Mouse (Mus musculus) left cerebral cortex, adult 2 months (tissue): ENCODE results near the gene 2010300C02Rik. TPM values are rescaled to one million over a fixed set of nuclear protein-coding genes. Genes with fewer than 3 reads are reported as not detected.

Experiments
- DNase-seq, 2 experiments: peaks; one replicate each; pipeline ENCODE4 v3.0.0; 2021 to 2022; ENCODE audit warnings: low spot score in 2 of 2, mixed read lengths in 1 of 2; ENCODE audit errors: extremely low spot score in 1 of 2
- H3K27ac ChIP-seq: fragments of 200-600 bp; 2 replicates; pipeline ENCODE4 v1.8.1; 2022
- H3K4me3 ChIP-seq: fragments of 200-600 bp; 2 replicates; pipeline ENCODE4 v1.8.1; 2022
- CTCF ChIP-seq: fragments of 200-600 bp; IDR thresholded peaks from 2 replicates; pipeline ENCODE4 v1.8.1; 2022; ENCODE audit warnings: antibody characterized with exemption, mild to moderate bottlenecking, moderate library complexity
- intact Hi-C: fragments of 180-260 bp; cut with DNase I; formaldehyde crosslinking; loops from one replicate; pipeline ENCODE4 v1.15.1; 2025
- total RNA-seq, 2 experiments: library from RNA; stranded (reverse); gene quantifications; 2 replicates each; pipeline ENCODE4 v1.2.3; 2021

The 2010300C02Rik gene
- total RNA-seq, 2 experiments from 2014 or later, result 282 to 283 TPM

DNA sequence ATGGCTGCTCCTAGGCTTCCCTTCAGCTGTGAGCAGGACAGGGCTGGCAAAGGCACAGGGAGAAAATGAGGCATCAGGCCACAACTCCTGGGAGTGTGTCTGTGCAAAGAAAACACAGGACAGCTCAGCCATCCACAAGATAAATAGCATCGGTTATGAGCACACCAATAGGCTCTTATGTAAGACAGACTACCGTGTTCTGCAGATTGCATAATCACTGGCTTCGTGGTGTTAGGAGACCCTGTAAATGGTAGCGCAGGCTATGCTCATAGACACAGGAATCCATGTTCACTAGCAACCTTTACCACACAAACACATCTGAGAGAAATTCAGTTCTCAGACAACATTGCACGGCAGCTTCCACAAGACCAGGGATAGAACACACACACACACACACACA lies 56.3 kb downstream of the 2010300C02Rik start:
- TF ChIP-seq CTCF, result no peak
- no peak for DNase-seq
- H3K4me3 ChIP-seq, result no peak overlapping the region
- peak overlapping the region; percentile 28; the same call in 1 of the 2 replicates for H3K27ac ChIP-seq
- intact Hi-C loops, result no loop called here

GRCm38 (mm10) chr1:37656017-37656416 lies 63.9 kb downstream of the 2010300C02Rik start:
- intact Hi-C loops, result no loop called here
- no peak for DNase-seq
- no peak for TF ChIP-seq CTCF
- Histone ChIP-seq H3K4me3 (no peak overlapping the region), H3K27ac (no peak overlapping the region)

GRCm38 (mm10) chr1:37653992-37654391 lies 65.9 kb downstream of the 2010300C02Rik start:
- no peak for DNase-seq
- Histone ChIP-seq H3K27ac (no peak overlapping the region), H3K4me3 (no peak overlapping the region)
- peak; percentile 41 for TF ChIP-seq CTCF
- intact Hi-C loops, result no loop called here

DNA sequence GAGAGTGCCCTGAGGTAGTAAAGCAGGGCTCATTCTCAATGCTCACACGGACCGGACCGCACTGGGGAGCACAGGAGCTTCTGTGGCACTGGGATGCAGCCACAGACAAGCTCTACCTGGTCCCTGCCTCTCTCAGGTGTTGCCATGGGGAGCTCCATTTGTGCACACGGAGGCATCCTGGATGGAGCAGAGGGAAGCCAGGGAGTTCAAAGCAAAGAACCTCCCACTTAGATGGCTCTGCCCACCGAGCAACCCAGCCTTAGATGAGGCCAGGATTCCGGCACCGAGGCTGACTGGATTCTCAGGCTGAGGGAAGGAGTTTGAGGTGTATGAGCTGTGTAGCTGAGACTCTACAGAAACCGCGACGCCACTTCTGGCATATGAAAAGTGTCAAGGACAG lies 72.8 kb downstream of the 2010300C02Rik start:
- intact Hi-C loops, result no loop called here
- H3K4me3 ChIP-seq, result no peak overlapping the region
- no peak overlapping the region for H3K27ac ChIP-seq
- TF ChIP-seq CTCF, result no peak
- DNase-seq, result no peak

DNA sequence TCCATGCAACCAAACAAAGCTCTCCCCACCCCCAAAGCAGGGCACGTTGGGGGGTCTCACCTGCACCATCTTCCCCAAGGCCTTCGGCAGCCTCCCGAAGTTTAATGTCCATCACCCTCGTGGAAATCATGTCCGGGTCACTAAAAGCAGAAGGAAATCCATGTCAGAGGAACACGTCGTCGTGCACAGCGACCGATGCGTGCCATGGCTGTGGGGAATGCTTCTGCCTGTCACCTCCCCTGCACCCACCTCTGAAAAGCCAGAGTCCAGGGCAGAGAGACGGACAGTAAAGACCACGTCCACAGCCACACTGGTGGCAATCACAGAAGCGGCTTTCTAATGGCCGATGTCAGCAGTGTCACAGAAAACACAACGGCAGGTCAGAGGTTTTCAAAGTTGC lies 75.4 kb downstream of the 2010300C02Rik start:
- DNase-seq, result no peak
- no peak for TF ChIP-seq CTCF
- intact Hi-C loops, result no loop called here
- Histone ChIP-seq H3K27ac (no peak overlapping the region), H3K4me3 (no peak overlapping the region)

DNA sequence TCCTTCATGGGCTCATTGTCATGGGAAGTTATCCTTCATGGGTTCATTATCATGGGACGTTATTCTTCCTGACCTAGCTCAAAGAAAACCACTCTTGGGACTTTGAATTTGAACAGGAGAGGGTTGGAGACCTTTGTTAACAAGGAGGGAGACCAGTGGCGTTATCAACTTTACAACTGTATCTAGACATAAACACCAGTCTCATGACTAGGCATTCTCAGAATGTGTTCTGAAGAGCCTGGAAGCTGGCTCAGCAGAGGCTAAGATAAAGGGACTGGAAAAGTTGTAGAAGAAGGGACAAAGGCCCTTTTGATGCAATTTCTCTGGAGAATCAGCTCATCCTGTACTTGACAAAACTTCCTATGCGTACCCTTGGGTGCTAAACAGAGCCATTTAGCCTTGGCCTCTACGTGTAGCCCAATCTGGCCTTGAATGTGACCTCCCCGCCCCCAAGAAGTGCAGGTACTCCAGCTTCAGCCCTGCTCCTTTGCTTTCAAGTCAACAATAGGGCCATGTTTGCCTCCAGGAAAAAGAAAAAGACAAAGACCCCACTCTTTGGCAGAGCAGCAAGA lies 76.0 kb downstream of the 2010300C02Rik start:
- no peak overlapping the region for H3K27ac ChIP-seq
- H3K4me3 ChIP-seq, result no peak overlapping the region
- no peak for DNase-seq
- intact Hi-C loops, result no loop called here
- TF ChIP-seq CTCF, result no peak

- TF ChIP-seq CTCF, result no peak
- intact Hi-C loops, result no loop called here
- no peak for DNase-seq
- Histone ChIP-seq H3K4me3 (no peak overlapping the region), H3K27ac (no peak overlapping the region)
Measured at GRCm38 (mm10) chr1:37641361-37641760, 78.5 kb downstream of the 2010300C02Rik start.

GRCm38 (mm10) chr1:37639101-37639500 lies 80.8 kb downstream of the 2010300C02Rik start:
- DNase-seq, result peak; percentile 81 to 86
- Histone ChIP-seq H3K4me3 (0 out of 2 replicates have a peak overlapping the region, but pooled peaks have one; percentile 15), H3K27ac (peak overlapping the region; percentile 53; the same call in 1 of the 2 replicates)
- TF ChIP-seq CTCF, result peak; percentile 94
- intact Hi-C loops, result loop anchor here (5.0 to 10.0 kb wide), 3 partner anchors 97 to 894 kb away; partner anchors contain the start of gene Mgat4a

DNA sequence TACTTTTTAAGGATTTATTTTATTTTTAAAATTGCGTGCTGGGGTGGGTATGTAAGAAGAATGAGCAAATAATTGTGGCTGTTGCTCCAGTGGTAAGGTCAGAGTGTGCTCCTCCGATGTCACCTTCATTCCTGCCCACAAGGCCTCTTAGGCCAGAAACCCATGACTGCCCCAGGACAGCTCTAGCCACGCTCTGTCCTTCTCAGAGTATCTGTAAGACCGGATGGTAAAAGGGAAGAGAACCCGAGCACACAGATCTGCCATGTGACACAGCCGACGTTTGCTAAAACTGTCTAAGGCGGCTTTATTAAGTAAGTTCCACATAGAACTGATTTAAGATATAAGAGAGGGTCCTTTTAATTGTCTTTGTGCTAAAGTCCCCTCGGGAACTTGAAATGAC lies 81.3 kb downstream of the 2010300C02Rik start:
- no peak for DNase-seq
- peak overlapping the region; percentile 53; the same call in 1 of the 2 replicates for H3K27ac ChIP-seq
- 0 out of 2 replicates have a peak overlapping the region, but pooled peaks have one; percentile 15 for H3K4me3 ChIP-seq
- intact Hi-C loops, result loop anchor here (5.0 to 10.0 kb wide), 3 partner anchors 96 to 894 kb away; partner anchors contain the start of gene Mgat4a
- no peak for TF ChIP-seq CTCF

DNA sequence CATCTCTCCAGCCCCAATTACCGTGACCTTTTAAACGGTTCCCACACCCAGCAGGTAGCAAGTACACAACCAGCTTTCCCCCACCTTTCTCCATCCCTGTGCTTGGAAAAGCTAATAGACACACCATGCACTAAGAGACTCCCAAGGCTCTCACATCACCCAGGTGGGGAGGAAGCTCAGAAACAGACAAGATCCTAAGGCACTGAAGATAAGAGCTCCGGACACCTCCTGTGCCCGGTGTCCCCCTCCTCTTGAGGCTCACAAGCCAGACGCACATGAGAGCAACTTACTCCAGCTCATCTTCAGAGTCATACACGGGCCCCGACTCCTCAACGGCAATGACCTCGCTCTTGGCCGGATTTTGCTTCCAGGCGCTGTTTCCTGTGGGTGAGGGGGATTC lies 82.3 kb downstream of the 2010300C02Rik start:
- no peak for TF ChIP-seq CTCF
- no peak overlapping the region for H3K4me3 ChIP-seq
- H3K27ac ChIP-seq, result no peak overlapping the region
- intact Hi-C loops, result loop anchor here (5.0 to 10.0 kb wide), 3 partner anchors 95 to 893 kb away; partner anchors contain the start of gene Mgat4a
- DNase-seq, result no peak

- Histone ChIP-seq H3K4me3 (no peak overlapping the region), H3K27ac (no peak overlapping the region)
- DNase-seq, result no peak
- intact Hi-C loops, result loop anchor here (5.0 to 10.0 kb wide), 3 partner anchors 95 to 892 kb away; partner anchors contain the start of gene Mgat4a
- TF ChIP-seq CTCF, result no peak
Measured at GRCm38 (mm10) chr1:37636824-37637223, 83.1 kb downstream of the 2010300C02Rik start.

- Histone ChIP-seq H3K4me3 (no peak overlapping the region), H3K27ac (no peak overlapping the region)
- DNase-seq, result no peak
- intact Hi-C loops, result loop anchor here (5.0 to 10.0 kb wide), 3 partner anchors 94 to 891 kb away; partner anchors contain the start of gene Mgat4a
- peak; percentile 54 for TF ChIP-seq CTCF
Measured at GRCm38 (mm10) chr1:37636169-37636568, 83.7 kb downstream of the 2010300C02Rik start.

DNA sequence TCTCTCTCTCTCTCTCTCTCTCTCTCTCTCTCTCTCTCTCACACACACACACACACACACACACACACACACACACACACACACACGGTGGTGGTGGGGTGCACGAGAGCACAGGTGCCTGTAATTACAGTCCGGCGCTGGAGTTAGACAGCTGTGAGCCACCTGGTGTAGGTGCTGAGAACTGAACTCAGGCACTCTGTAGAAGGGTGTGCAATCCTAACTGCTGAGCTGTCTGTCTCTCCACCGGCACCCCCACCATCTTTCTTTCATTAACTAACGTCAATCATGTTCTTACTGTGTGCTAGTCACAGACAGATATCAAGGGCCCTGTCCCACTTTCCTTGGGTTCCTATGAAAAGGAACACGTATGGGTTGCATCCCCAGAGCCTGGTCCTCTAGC lies 84.2 kb downstream of the 2010300C02Rik start:
- intact Hi-C loops, result loop anchor here (2.0 to 10.0 kb wide), 4 partner anchors 93 to 891 kb away; partner anchors contain the start of gene Mgat4a
- no peak for TF ChIP-seq CTCF

More for the DNA sequence above, 84.2 kb downstream of the 2010300C02Rik start:
- Histone ChIP-seq H3K27ac (no peak overlapping the region), H3K4me3 (no peak overlapping the region)
- DNase-seq, result no peak
